Mouse (Mus musculus): ENCODE results near the gene Samd15. TPM values are rescaled to one million over a fixed set of nuclear protein-coding genes. Genes with fewer than 3 reads are reported as not detected.

The Samd15 gene
- 2.5 TPM for polyA plus RNA-seq (2014; fragmentation: Illumina TruSeq; extraction: RNeasy Lipid Tissue Mini Kit (QIAGEN cat#74804); ENCODE audit: low read depth, low replicate concordance)

DNA sequence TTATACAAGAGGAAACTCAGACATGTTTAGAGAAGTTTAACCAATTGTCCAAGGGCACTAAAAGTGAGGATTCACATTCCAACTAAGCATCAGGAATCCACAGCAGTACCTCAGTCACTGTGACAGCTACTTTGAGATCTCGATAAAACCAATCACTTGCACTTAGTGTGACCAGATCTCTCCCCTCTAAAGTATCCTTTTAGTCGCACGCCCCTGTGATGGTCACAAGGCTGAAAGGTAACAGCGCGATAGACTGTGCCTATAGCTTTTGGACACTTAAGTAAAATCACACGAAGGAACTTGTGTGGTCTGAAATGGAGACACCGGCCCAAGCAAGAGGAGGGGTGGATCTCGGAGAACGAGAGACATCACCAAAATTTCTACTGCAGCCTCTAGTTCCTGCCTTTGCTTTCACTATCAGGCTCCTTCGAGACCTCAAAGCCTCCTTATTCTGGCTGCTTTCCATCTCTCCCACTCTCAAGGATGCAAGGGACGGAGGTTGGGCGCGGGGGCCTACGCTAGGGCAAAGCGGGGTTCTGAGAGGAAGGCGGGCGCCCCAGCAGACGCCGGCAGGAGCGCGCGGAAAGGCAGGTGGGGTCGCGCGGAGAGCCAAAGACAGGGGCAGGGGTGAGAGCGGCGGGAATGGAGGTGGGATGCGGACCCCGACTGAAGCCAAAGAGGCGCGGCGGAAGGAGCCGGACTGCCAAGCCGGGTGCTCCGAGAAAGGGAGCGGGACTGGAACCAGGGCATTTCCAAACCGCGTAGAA lies at the start of gene Samd15:
Gene Samd15, plus strand, starts transcription at position 518 of the 767 bp plus-strand sequence.

DNA sequence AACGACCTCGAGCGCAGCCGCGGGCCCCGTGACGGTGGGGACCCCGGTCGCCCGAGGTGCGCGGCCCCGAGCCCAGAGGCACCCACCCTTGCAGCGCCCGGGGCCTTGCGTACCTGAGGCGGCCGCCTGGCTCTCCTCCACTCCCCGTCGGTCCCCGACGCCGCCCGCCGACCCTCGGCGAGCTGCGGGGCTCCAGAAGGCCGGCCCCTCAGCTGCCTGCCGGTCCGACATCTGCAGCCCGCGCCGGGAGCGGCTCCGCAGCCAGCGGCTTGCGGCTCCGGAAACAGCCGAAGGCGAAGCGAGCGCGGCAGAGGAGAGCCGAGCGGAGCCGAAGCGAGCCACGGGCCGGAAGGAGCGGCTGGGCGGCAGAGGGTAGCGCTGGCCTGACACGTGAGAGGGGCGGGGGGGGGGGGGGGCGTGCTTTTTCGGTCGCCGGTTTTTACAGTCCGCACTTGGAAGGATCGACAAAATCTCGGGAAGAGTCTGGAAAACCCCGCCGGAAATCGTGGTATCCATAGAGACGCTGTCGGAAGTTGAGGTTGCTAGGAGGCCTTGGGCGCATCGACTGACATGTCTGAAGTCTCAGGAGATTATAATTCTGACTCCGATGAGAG lies 557 bp downstream of the Samd15 start, which contains the start of gene Tmed8:
Gene Tmed8, minus strand, starts transcription at position 482 of the 614 bp plus-strand sequence.

DNA sequence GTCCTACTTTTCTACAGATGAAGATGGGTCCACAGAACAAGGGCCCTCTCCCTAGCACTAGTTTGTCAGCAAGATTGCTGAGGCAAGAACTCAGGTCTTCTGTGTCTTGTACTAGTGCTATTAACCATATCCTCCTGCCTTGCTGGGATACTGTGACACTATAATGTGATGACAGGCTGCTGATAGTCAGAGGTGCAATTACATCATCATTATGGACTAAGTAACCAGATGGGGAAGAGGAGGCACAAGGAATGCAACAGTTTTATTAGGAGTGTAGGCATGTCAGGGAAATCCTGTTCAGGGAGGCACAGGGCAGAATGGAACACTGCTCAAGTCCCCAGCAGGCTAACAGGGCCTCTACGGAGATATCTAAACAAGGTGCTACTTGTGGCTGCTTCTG lies 39.1 kb downstream of the Samd15 start, which contains the start of gene Noxred1:
Gene Noxred1, minus strand, starts transcription at position 101 of the 400 bp plus-strand sequence.

Other genes starting within 250 kb of the Samd15 start
- 1.0 TPM for gene Zdhhc22, start 209.3 kb upstream of the Samd15 start, polyA plus RNA-seq (2014; fragmentation: Illumina TruSeq; extraction: RNeasy Lipid Tissue Mini Kit (QIAGEN cat#74804); ENCODE audit: low read depth, low replicate concordance)
- gene Tmem63c, start 178.4 kb upstream of the Samd15 start, polyA plus RNA-seq (2014; fragmentation: Illumina TruSeq; extraction: RNeasy Lipid Tissue Mini Kit (QIAGEN cat#74804); ENCODE audit: low read depth, low replicate concordance), result 0.17 TPM
- 0.47 TPM for gene Ngb, start 97.2 kb upstream of the Samd15 start, polyA plus RNA-seq (2014; fragmentation: Illumina TruSeq; extraction: RNeasy Lipid Tissue Mini Kit (QIAGEN cat#74804); ENCODE audit: low read depth, low replicate concordance)
- gene Gstz1, start 52.6 kb upstream of the Samd15 start, polyA plus RNA-seq (2014; fragmentation: Illumina TruSeq; extraction: RNeasy Lipid Tissue Mini Kit (QIAGEN cat#74804); ENCODE audit: low read depth, low replicate concordance), result 116 TPM
- gene Pomt2, start 51.8 kb upstream of the Samd15 start, polyA plus RNA-seq (2014; fragmentation: Illumina TruSeq; extraction: RNeasy Lipid Tissue Mini Kit (QIAGEN cat#74804); ENCODE audit: low read depth, low replicate concordance), result 10.5 TPM
- 54.9 TPM for gene Tmed8, start 731 bp downstream of the Samd15 start, polyA plus RNA-seq (2014; fragmentation: Illumina TruSeq; extraction: RNeasy Lipid Tissue Mini Kit (QIAGEN cat#74804); ENCODE audit: low read depth, low replicate concordance)
- 0.52 TPM for gene Noxred1, start 39.0 kb downstream of the Samd15 start, polyA plus RNA-seq (2014; fragmentation: Illumina TruSeq; extraction: RNeasy Lipid Tissue Mini Kit (QIAGEN cat#74804); ENCODE audit: low read depth, low replicate concordance)
- 22.5 TPM for gene Vipas39, start 66.5 kb downstream of the Samd15 start, polyA plus RNA-seq (2014; fragmentation: Illumina TruSeq; extraction: RNeasy Lipid Tissue Mini Kit (QIAGEN cat#74804); ENCODE audit: low read depth, low replicate concordance)
- 198 TPM for gene Ahsa1, start 66.8 kb downstream of the Samd15 start, polyA plus RNA-seq (2014; fragmentation: Illumina TruSeq; extraction: RNeasy Lipid Tissue Mini Kit (QIAGEN cat#74804); ENCODE audit: low read depth, low replicate concordance)
- gene Ism2, start 100.0 kb downstream of the Samd15 start, polyA plus RNA-seq (2014; fragmentation: Illumina TruSeq; extraction: RNeasy Lipid Tissue Mini Kit (QIAGEN cat#74804); ENCODE audit: low read depth, low replicate concordance), result not detected
- 359 TPM for gene Sptlc2, start 188.6 kb downstream of the Samd15 start, polyA plus RNA-seq (2014; fragmentation: Illumina TruSeq; extraction: RNeasy Lipid Tissue Mini Kit (QIAGEN cat#74804); ENCODE audit: low read depth, low replicate concordance)
- 171 TPM for gene Slirp, start 244.2 kb downstream of the Samd15 start, polyA plus RNA-seq (2014; fragmentation: Illumina TruSeq; extraction: RNeasy Lipid Tissue Mini Kit (QIAGEN cat#74804); ENCODE audit: low read depth, low replicate concordance)
- 20.1 TPM for gene Alkbh1, start 244.3 kb downstream of the Samd15 start, polyA plus RNA-seq (2014; fragmentation: Illumina TruSeq; extraction: RNeasy Lipid Tissue Mini Kit (QIAGEN cat#74804); ENCODE audit: low read depth, low replicate concordance)

Measured in adrenal gland, adult 10 weeks (tissue).